In the genomic region with DNA sequence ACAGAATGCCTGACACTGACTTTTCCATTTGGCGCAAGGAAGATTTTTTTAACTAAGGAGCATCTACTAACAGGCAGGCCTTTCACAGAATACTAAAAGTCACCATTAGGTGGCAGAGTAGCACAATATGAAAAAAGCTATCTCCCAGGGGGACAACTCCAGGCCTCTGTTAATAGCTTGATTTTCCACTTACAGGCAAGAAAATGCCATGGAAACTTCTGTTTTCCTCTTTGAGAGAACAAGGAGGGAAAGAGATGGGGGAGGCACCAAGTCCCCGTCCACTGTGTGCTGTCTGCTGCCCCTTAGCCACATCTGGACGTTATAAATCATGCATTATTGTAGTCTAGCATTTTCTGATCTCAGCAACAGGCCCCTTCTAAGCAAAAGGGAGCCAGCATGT, we compare ENCODE assay signal across 8 mouse cellular contexts.
A peak's percentile ranks its signal among the peaks of the same experiment; 100 is the strongest.
DNase-seq lines count a peak whose midpoint lies in the region; ATAC-seq lines count a peak whose summit lies in the region.

No protein-coding gene starts in this region.

- H3K4me1 ChIP-seq in midbrain, embryonic 10.5 days, result peaks cover 60% of the 10 kb centered on the region

- H3K4me3 ChIP-seq in midbrain, embryonic 10.5 days, result no peak overlapping the region

- WGBS in midbrain, embryonic 10.5 days, result 31% methylated on average over 3 of the region's 3 CpGs

- intact Hi-C loops in heart, postnatal 25 days (cut with DNase I), result loop anchor here (2.0 to 10.0 kb wide), 5 partner anchors 116 to 1687 kb away; partner anchors contain the start of gene Pard3b

- H3K27me3 ChIP-seq in midbrain, embryonic 10.5 days (ENCODE audit: low read depth, poor library complexity, severe bottlenecking), result peaks cover 49% of the 10 kb centered on the region; the same call in 1 of the 2 replicates

- DNase-seq in CD4-positive, CD25-positive, alpha-beta regulatory T cell, adult 2 months (ENCODE audit: low read depth, low spot score), result peak; percentile 36
- peak; percentile 10 to 22 for DNase-seq in urinary bladder, postnatal 36 days (ENCODE audit: low spot score in 2 of 2)
- no peak for DNase-seq in urinary bladder, postnatal 25 days (ENCODE audit: low spot score)
- peak; percentile 23 for DNase-seq in heart, postnatal 25 days (ENCODE audit: low spot score)
- peak; percentile 38 to 67 for DNase-seq in kidney, postnatal 36 days
- DNase-seq in midbrain, embryonic 10.5 days (ENCODE audit: low spot score), result peak; percentile 36
- DNase-seq in B cell, adult 2 months, result no peak

- H3K36me3 ChIP-seq in midbrain, embryonic 10.5 days, result no peaks in the 10 kb centered on the region

- no peak overlapping the region for H3K27ac ChIP-seq in midbrain, embryonic 10.5 days (replicated peaks)

- H3K9me3 ChIP-seq in midbrain, embryonic 10.5 days (replicated peaks), result no peaks in the 10 kb centered on the region

- ATAC-seq in CD4-positive, CD25-positive, alpha-beta regulatory T cell, adult 4 months, result no peak

Comparison
In these comparisons a context has a peak if more than half of its experiments do, and no peak if none do; other contexts are left out.
1. DNase-seq: peak in CD4-positive, CD25-positive, alpha-beta regulatory T cell, adult 2 months (single experiment), urinary bladder, postnatal 36 days (2 of 2), heart, postnatal 25 days (single experiment), kidney, postnatal 36 days (2 of 2) and midbrain, embryonic 10.5 days (single experiment); none in urinary bladder, postnatal 25 days (single experiment) and B cell, adult 2 months (0 of 2).